Mouse (Mus musculus) lung, adult 2 months (tissue): ENCODE measurements around the gene Nup93.

ENCODE experiments used
- CTCF ChIP-seq: fragments of 200-500 bp; IDR thresholded peaks from 2 replicates; pipeline ENCODE4 v1.5.1; 2011; ENCODE audit warnings: mild to moderate bottlenecking, low read length, control low read depth; ENCODE audit not compliant: insufficient read depth
- POLR2A ChIP-seq: fragments of 200-500 bp; IDR thresholded peaks from 2 replicates; pipeline ENCODE4 v1.6.1; 2011; ENCODE audit warnings: low read depth, mild to moderate bottlenecking, control low read depth, low read length, borderline replicate concordance; ENCODE audit errors: extremely low read depth

DNA sequence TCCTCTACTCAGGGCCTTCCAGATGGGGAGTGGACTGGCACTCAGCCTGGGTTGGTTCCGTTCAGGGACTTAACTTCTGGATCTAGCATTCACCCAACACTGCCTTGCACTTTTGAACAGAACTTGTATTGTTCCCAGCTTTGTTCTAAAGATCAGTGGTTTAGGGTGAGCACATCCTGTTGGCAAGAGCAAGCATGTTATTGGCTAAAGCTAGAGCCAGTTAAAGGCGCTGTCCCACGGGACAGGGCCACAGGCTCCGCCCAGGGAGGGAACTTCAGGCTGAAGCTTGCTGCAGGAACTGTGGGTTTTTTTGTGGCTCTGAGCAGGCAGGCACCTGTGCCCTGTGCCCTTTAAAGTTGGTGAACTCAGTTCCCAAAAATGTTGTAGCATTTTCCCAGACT lies 148.9 kb downstream of the Nup93 start:
- TF ChIP-seq CTCF (no peak), POLR2A (no peak; the same call in 1 of the 2 replicates)
